Mouse (Mus musculus) cerebral cortex, adult 2 months (tissue): ENCODE measurements around the gene Dph7.

Experiments
- WGBS: fragments of 180-500 bp; shearing (Covaris S2); methylation state at CpG from one replicate; pipeline ENCODE4 v1.1.7; 2018; 5-methylcytosine and 5-hydroxymethylcytosine counted together

The Dph7 gene

GRCm38 (mm10) chr2:24974452-24974851, 12.3 kb downstream of the Dph7 start:
- WGBS = under 1% methylated on average over 17 of the region's 17 CpGs

- under 1% methylated on average over 64 of the region's 64 CpGs for WGBS
Observed at GRCm38 (mm10) chr2:24974906-24975703, 12.9 kb downstream of the Dph7 start, which contains the start of gene Mrpl41. TSS of gene Mrpl41 (minus strand) at chr2:24975098.

- WGBS = under 1% methylated on average over 16 of the region's 16 CpGs
Observed at GRCm38 (mm10) chr2:24975704-24976297, 13.6 kb downstream of the Dph7 start, which contains the start of gene Pnpla7. TSS of gene Pnpla7 (plus strand) at chr2:24976033.

GRCm38 (mm10) chr2:24976960-24977359, 14.8 kb downstream of the Dph7 start:
- 90% methylated on average over 5 of the region's 5 CpGs for WGBS

- WGBS = 78% methylated on average over 2 of the region's 2 CpGs
Observed at GRCm38 (mm10) chr2:24987762-24988161, 25.6 kb downstream of the Dph7 start.

- WGBS = 64% methylated on average over 6 of the region's 6 CpGs
Observed at GRCm38 (mm10) chr2:24995332-24995731, 33.1 kb downstream of the Dph7 start.

GRCm38 (mm10) chr2:24996471-24996870, 34.3 kb downstream of the Dph7 start:
- 87% methylated on average over 2 of the region's 2 CpGs for WGBS

- WGBS = 54% methylated on average over 3 of the region's 3 CpGs
Observed at GRCm38 (mm10) chr2:25000544-25001235, 38.5 kb downstream of the Dph7 start.

- WGBS = 63% methylated on average over 9 of the region's 9 CpGs
Observed at GRCm38 (mm10) chr2:25003946-25004786, 42.0 kb downstream of the Dph7 start.

GRCm38 (mm10) chr2:25006767-25007166, 44.6 kb downstream of the Dph7 start:
- WGBS = 97% methylated on average over 1 of the region's 1 CpGs
